Mouse (Mus musculus) lung, adult 2 months (tissue): Measurements from ENCODE around the gene Mat2a.

Experiments used
- CTCF ChIP-seq: fragments of 200-500 bp; IDR thresholded peaks from 2 replicates; pipeline ENCODE4 v1.5.1; 2011; ENCODE audit warnings: mild to moderate bottlenecking, low read length, control low read depth; ENCODE audit not compliant: insufficient read depth
- POLR2A ChIP-seq: fragments of 200-500 bp; IDR thresholded peaks from 2 replicates; pipeline ENCODE4 v1.6.1; 2011; ENCODE audit warnings: low read depth, mild to moderate bottlenecking, control low read depth, low read length, borderline replicate concordance; ENCODE audit errors: extremely low read depth

DNA sequence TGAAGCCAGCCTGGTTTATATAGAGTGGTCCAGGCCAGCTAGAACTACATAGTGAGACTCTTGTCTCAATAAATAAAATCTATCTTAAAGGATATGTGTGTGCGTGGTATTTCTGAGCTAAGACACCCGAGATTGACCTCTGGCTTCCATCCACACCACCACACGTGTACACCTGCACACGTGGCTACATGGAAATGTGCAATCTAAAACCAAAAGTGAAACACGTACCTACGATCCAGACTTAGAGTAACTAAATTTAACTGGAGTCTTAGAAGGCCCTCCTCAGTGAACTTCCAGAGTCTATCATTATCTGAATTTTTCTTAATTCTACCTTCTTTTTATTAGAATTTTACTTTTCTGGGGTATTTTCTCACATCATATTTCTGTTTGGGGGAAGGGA, 46.9 kb upstream of the Mat2a start:
- TF ChIP-seq CTCF (no peak), POLR2A (no peak)
